Mouse (Mus musculus) liver, postnatal 0 days (tissue): ENCODE results near the gene Cldn17.

ENCODE experiments used
- CTCF ChIP-seq: sonication (generic); IDR thresholded peaks from 2 replicates; pipeline ENCODE4 v1.5.1; 2016; ENCODE audit warnings: antibody characterized with exemption, low read depth
- EP300 ChIP-seq: IDR thresholded peaks from 2 replicates; pipeline ENCODE4 v1.6.1; 2016; ENCODE audit warnings: antibody characterized with exemption, low read depth, mild to moderate bottlenecking

GRCm38 (mm10) chr16:88480011-88480774 lies 26.6 kb downstream of the Cldn17 start:
- no peak for TF ChIP-seq EP300
- TF ChIP-seq CTCF, result no peak
